Mouse (Mus musculus) MEL (cell line): ENCODE measurements at regions not wholly inside any gene's neighbourhood (a gene's known extent, or its start where the extent isn't known, plus 50 kb on each side); places are given as distances from the start of the nearest gene placed in this dataset.

Experiments used
- DNase-seq: peaks from one replicate; pipeline ENCODE4 v3.0.0; 2011; ENCODE audit warnings: low read depth, low spot score
- H3K27ac ChIP-seq: 2 replicates; pipeline ENCODE4 v1.5.1; 2012; ENCODE audit warnings: low read depth, mild to moderate bottlenecking, control low read depth, low read length, moderate library complexity; ENCODE audit not compliant: control insufficient read depth
- H3K27me3 ChIP-seq, 2 experiments: fragments of 150-350 bp in 1 of 2; sonication (generic) in 1 of 2; 2 replicates each; pipeline ENCODE4 v1.6.1; 2012; ENCODE audit warnings: low read length in 2 of 2, mild to moderate bottlenecking in 2 of 2, improper control_type of control experiment in 1 of 2, moderate library complexity in 1 of 2; ENCODE audit not compliant: insufficient read depth in 2 of 2, control insufficient read depth in 1 of 2
- H3K36me3 ChIP-seq, 2 experiments: 2 replicates each; pipeline ENCODE4 v1.6.1; 2012 to 2014; ENCODE audit warnings: low read length in 2 of 2, improper control_type of control experiment in 1 of 2, inconsistent platforms in 1 of 2, mild to moderate bottlenecking in 1 of 2; ENCODE audit not compliant: insufficient read depth in 2 of 2, control insufficient read depth in 1 of 2
- H3K4me1 ChIP-seq, 2 experiments: fragments of 150-350 bp in 1 of 2; sonication (generic) in 1 of 2; 2 replicates each; pipeline ENCODE4 v1.6.1; 2012; ENCODE audit warnings: low read length in 2 of 2, improper control_type of control experiment in 1 of 2, mild to moderate bottlenecking in 1 of 2; ENCODE audit not compliant: insufficient read depth in 2 of 2, control insufficient read depth in 1 of 2
- H3K4me3 ChIP-seq, 2 experiments: fragments of 150-350 bp in 1 of 2; sonication (generic) in 1 of 2; 2 replicates each; pipeline ENCODE4 v1.5.1; 2012; ENCODE audit warnings: low read depth in 2 of 2, low read length in 2 of 2, mild to moderate bottlenecking in 2 of 2, moderate library complexity in 2 of 2, control low read depth in 1 of 2, improper control_type of control experiment in 1 of 2; ENCODE audit not compliant: control insufficient read depth in 1 of 2, insufficient read depth in 1 of 2
- H3K79me2 ChIP-seq: 2 replicates; pipeline ENCODE4 v1.6.1; 2012; ENCODE audit warnings: mild to moderate bottlenecking, low read length, moderate library complexity; ENCODE audit not compliant: control insufficient read depth, poor library complexity, insufficient read depth
- H3K9ac ChIP-seq: 2 replicates; pipeline ENCODE4 v1.6.1; 2012; ENCODE audit warnings: low read depth, mild to moderate bottlenecking, control low read depth, low read length, moderate library complexity; ENCODE audit not compliant: control insufficient read depth, poor library complexity, severe bottlenecking
- H3K9me3 ChIP-seq: fragments of 150-350 bp; sonication (generic); replicated peaks from 2 replicates; pipeline ENCODE4 v1.6.1; 2012; ENCODE audit warnings: mild to moderate bottlenecking, low read length, improper control_type of control experiment, moderate library complexity; ENCODE audit not compliant: insufficient read depth
- BHLHE40 ChIP-seq: IDR thresholded peaks from 2 replicates; pipeline ENCODE4 v1.6.1; 2012; ENCODE audit warnings: low read depth, mild to moderate bottlenecking, inconsistent platforms, low read length, improper control_type of control experiment, borderline replicate concordance
- CHD2 ChIP-seq: IDR thresholded peaks from 2 replicates; pipeline ENCODE4 v1.6.1; 2011; ENCODE audit warnings: low read length, improper control_type of control experiment
- CTCF ChIP-seq, 3 experiments: IDR thresholded peaks in 2 of 3; conservative IDR thresholded peaks in 1 of 3; 2 replicates each; pipeline ENCODE4 v1.5.1; 2011 to 2012; ENCODE audit warnings: low read length in 3 of 3, low read depth in 2 of 3, mild to moderate bottlenecking in 2 of 3, improper control_type of control experiment in 1 of 3, inconsistent platforms in 1 of 3, mixed read lengths in 1 of 3, moderate library complexity in 1 of 3; ENCODE audit not compliant: control insufficient read depth in 1 of 3, insufficient read depth in 1 of 3, poor library complexity in 1 of 3, severe bottlenecking in 1 of 3
- E2F4 ChIP-seq: IDR thresholded peaks from 2 replicates; pipeline ENCODE4 v1.6.1; 2011; ENCODE audit warnings: low read depth, low read length, improper control_type of control experiment, borderline replicate concordance
- EP300 ChIP-seq, 2 experiments: IDR thresholded peaks; 2 replicates each; pipeline ENCODE4 v1.6.1; 2011; ENCODE audit warnings: improper control_type of control experiment in 2 of 2, low read length in 2 of 2, low read depth in 1 of 2, mild to moderate bottlenecking in 1 of 2
- ETS1 ChIP-seq: IDR thresholded peaks from 2 replicates; pipeline ENCODE4 v1.6.1; 2012; ENCODE audit warnings: low read depth, mild to moderate bottlenecking, inconsistent platforms, low read length, improper control_type of control experiment, moderate library complexity
- HCFC1 ChIP-seq: IDR thresholded peaks from 2 replicates; pipeline ENCODE4 v1.6.1; 2012; ENCODE audit warnings: low read depth, mild to moderate bottlenecking, inconsistent platforms, low read length, improper control_type of control experiment, moderate library complexity
- JUND ChIP-seq: IDR thresholded peaks from 2 replicates; pipeline ENCODE4 v1.6.1; 2011; ENCODE audit warnings: low read depth, mild to moderate bottlenecking, improper control_type of control experiment, low read length
- KAT2A ChIP-seq: conservative IDR thresholded peaks from 2 replicates; pipeline ENCODE4 v1.6.1; 2012; ENCODE audit warnings: low read depth, low read length, improper control_type of control experiment, inconsistent platforms
- MAFK ChIP-seq: IDR thresholded peaks from 2 replicates; pipeline ENCODE4 v1.6.1; 2011; ENCODE audit warnings: low read depth, mild to moderate bottlenecking, low read length, improper control_type of control experiment, borderline replicate concordance
- MAX ChIP-seq: IDR thresholded peaks from 2 replicates; pipeline ENCODE4 v1.6.1; 2011; ENCODE audit warnings: low read length, improper control_type of control experiment
- MXI1 ChIP-seq: IDR thresholded peaks from 2 replicates; pipeline ENCODE4 v1.6.1; 2011; ENCODE audit warnings: mild to moderate bottlenecking, low read depth, low read length, improper control_type of control experiment
- MYB ChIP-seq: IDR thresholded peaks from 2 replicates; pipeline ENCODE4 v1.6.1; 2011; ENCODE audit warnings: mild to moderate bottlenecking, low read depth, low read length, improper control_type of control experiment
- MYC ChIP-seq: IDR thresholded peaks from 2 replicates; pipeline ENCODE4 v1.6.1; 2011; ENCODE audit warnings: low read depth, mild to moderate bottlenecking, low read length, improper control_type of control experiment, moderate library complexity
- NELFE ChIP-seq: IDR thresholded peaks from 2 replicates; pipeline ENCODE4 v1.6.1; 2011; ENCODE audit warnings: low read depth, low read length, improper control_type of control experiment
- NRF1 ChIP-seq: IDR thresholded peaks from 2 replicates; pipeline ENCODE4 v1.6.1; 2014; ENCODE audit warnings: low read depth, mild to moderate bottlenecking, inconsistent platforms, low read length, improper control_type of control experiment, moderate library complexity; ENCODE audit not compliant: poor library complexity, insufficient read depth, severe bottlenecking
- POLR2AphosphoS2 ChIP-seq: IDR thresholded peaks from 2 replicates; pipeline ENCODE4 v1.6.1; 2011; ENCODE audit warnings: low read length, improper control_type of control experiment
- POLR2AphosphoS5 ChIP-seq: IDR thresholded peaks from 2 replicates; pipeline ENCODE4 v1.6.1; 2012; ENCODE audit warnings: low read depth, borderline replicate concordance, mild to moderate bottlenecking, inconsistent platforms, low read length, moderate library complexity, mixed read lengths
- RCOR1 ChIP-seq: IDR thresholded peaks from 2 replicates; pipeline ENCODE4 v1.6.1; 2012; ENCODE audit warnings: low read depth, mild to moderate bottlenecking, inconsistent platforms, low read length, improper control_type of control experiment
- TAL1 ChIP-seq: IDR thresholded peaks from 2 replicates; pipeline ENCODE4 v1.6.1; 2012; ENCODE audit warnings: mild to moderate bottlenecking, inconsistent platforms, low read length, moderate library complexity, mixed read lengths
- TBP ChIP-seq: IDR thresholded peaks from 2 replicates; pipeline ENCODE4 v1.8.0; 2011; ENCODE audit warnings: low read depth, low read length, improper control_type of control experiment
- TCF12 ChIP-seq: IDR thresholded peaks from 2 replicates; pipeline ENCODE4 v1.6.1; 2014; ENCODE audit warnings: low read depth, mild to moderate bottlenecking, inconsistent platforms, low read length, improper control_type of control experiment, moderate library complexity
- UBTF ChIP-seq: IDR thresholded peaks from 2 replicates; pipeline ENCODE4 v1.6.1; 2012; ENCODE audit warnings: low read depth, mild to moderate bottlenecking, inconsistent platforms, low read length, improper control_type of control experiment, moderate library complexity, borderline replicate concordance; ENCODE audit not compliant: insufficient read depth
- USF1 ChIP-seq: IDR thresholded peaks from 2 replicates; pipeline ENCODE4 v1.6.1; 2014; ENCODE audit warnings: low read depth, mild to moderate bottlenecking, inconsistent platforms, low read length, improper control_type of control experiment, moderate library complexity
- ZC3H11A ChIP-seq: IDR thresholded peaks from 2 replicates; pipeline ENCODE4 v1.6.1; 2012; ENCODE audit warnings: low read depth, mild to moderate bottlenecking, inconsistent platforms, low read length, improper control_type of control experiment
- ZKSCAN1 ChIP-seq: IDR thresholded peaks from 2 replicates; pipeline ENCODE4 v1.6.1; 2012; ENCODE audit warnings: low read depth, mild to moderate bottlenecking, inconsistent platforms, low read length, improper control_type of control experiment, moderate library complexity
- ZMIZ1 ChIP-seq: IDR thresholded peaks from 2 replicates; pipeline ENCODE4 v1.6.1; 2012; ENCODE audit warnings: low read depth, mild to moderate bottlenecking, inconsistent platforms, low read length, improper control_type of control experiment, moderate library complexity
- ZNF384 ChIP-seq: IDR thresholded peaks from 2 replicates; pipeline ENCODE4 v1.6.1; 2012; ENCODE audit warnings: low read depth, mild to moderate bottlenecking, inconsistent platforms, low read length, improper control_type of control experiment

DNA sequence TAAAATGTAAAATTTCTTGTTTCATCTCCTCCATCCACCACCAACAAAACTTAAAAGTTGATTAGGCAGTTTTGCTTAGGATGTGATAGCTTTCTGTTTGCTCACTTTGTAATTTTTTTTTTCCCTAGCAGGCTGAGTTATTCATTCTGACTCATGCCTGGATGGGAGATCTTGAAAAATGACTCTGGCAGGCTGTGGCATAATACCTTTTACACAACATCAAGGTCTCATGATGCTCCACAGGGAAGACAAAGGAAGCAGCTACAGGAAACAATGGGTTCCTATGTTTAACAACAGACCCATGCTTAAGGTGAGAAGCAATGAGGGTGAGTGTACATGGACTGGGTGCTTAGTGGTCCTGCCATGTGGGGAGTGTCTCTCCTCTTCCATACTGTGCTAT lies 899.7 kb upstream of the 2610301B20Rik start:
- Histone ChIP-seq H3K9me3 (no peaks in the 10 kb centered on the region), H3K4me1 (no peaks in the 10 kb centered on the region), H3K9ac (no peak overlapping the region), H3K79me2 (no peaks in the 10 kb centered on the region), H3K4me3 (no peak overlapping the region), H3K27me3 (no peaks in the 10 kb centered on the region; a peak in 1 of 4 replicates), H3K27ac (no peak overlapping the region), H3K36me3 (no peaks in the 10 kb centered on the region)
- DNase-seq: no peak
- no peak for TF ChIP-seq CHD2
- TF ChIP-seq EP300 (IDR thresholded peaks at IDR 0.05; ENCODE audit: low read depth in 1 of 2, low read length in 2 of 2): no peak
- TF ChIP-seq POLR2AphosphoS2: no peak
- TF ChIP-seq RCOR1: no peak
- TF ChIP-seq ZNF384: no peak
- no peak for TF ChIP-seq NELFE
- TF ChIP-seq TAL1: no peak
- no peak for TF ChIP-seq USF1
- TF ChIP-seq ZKSCAN1: no peak
- TF ChIP-seq TBP: no peak
- TF ChIP-seq TCF12: no peak
- TF ChIP-seq BHLHE40: no peak
- no peak for TF ChIP-seq ZC3H11A
- TF ChIP-seq KAT2A: no peak
- no peak for TF ChIP-seq JUND
- TF ChIP-seq ZMIZ1: no peak
- no peak for TF ChIP-seq HCFC1
- TF ChIP-seq UBTF: no peak
- no peak for TF ChIP-seq E2F4
- TF ChIP-seq MXI1: no peak

DNA sequence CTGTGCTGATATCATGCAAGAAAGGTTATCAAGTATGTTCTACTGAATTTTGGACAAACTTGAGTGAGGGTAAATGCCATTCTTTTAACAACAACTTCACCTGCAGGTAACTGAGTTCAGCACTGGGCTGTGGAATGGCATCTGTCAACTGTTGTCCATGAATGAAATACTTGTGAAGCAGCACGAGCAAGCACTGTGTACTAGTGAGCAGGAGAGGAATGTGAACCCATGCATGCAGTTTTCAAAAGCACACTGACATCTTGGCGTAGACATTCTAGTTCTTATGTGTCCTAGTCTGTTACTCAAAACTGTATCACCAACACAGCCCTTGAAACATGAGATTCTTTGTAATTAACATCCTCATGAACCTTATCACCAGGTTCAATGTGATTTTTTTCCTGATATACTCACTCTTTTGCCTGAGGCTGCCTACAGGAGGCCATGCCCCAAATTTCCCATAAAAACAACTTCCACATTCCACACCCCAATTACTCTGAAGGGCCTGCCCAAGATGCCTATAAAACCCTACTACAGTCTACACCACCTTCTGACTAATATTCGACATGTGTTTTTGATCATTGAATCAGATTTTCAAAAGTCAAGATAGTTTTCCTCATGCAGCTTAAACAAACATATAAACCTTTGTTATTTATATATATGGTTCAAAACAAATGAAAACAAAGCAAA lies 892.8 kb upstream of the 2610301B20Rik start:
- no peaks in the 10 kb centered on the region; a peak in 1 of 4 replicates for H3K27me3 ChIP-seq
- no peak overlapping the region for H3K27ac ChIP-seq
- H3K79me2 ChIP-seq: no peaks in the 10 kb centered on the region
- no peaks in the 10 kb centered on the region for H3K36me3 ChIP-seq
- H3K9ac ChIP-seq: no peak overlapping the region
- TF ChIP-seq ETS1 (no peak), MYB (no peak), MAFK (no peak), ZC3H11A (no peak), CTCF (IDR thresholded peaks at IDR 0.05 in 2 of 3, conservative IDR thresholded peaks at IDR 0.05 in 1 of 3; ENCODE audit: control insufficient read depth in 1 of 3, insufficient read depth in 1 of 3, low read depth in 2 of 3, low read length in 3 of 3, poor library complexity in 1 of 3, severe bottlenecking in 1 of 3) (no peak), MAX (no peak), ZKSCAN1 (no peak), POLR2AphosphoS2 (no peak), MYC (no peak), USF1 (no peak), HCFC1 (no peak), JUND (no peak), NRF1 (no peak), EP300 (IDR thresholded peaks at IDR 0.05; ENCODE audit: low read depth in 1 of 2, low read length in 2 of 2) (no peak), TAL1 (no peak), NELFE (no peak), POLR2AphosphoS5 (no peak), RCOR1 (no peak), TBP (no peak)
- no peak overlapping the region for H3K4me3 ChIP-seq
- H3K9me3 ChIP-seq: no peaks in the 10 kb centered on the region
- no peak for DNase-seq
- H3K4me1 ChIP-seq: no peaks in the 10 kb centered on the region
